Mouse (Mus musculus): ENCODE results near the gene Baiap2. TPM values are rescaled to one million over a fixed set of nuclear protein-coding genes. Genes with fewer than 3 reads are reported as not detected.
A peak's percentile ranks its signal among the peaks of the same experiment; 100 is the strongest.

The Baiap2 gene
- 100 to 1,000 TPM; 228 to 303 TPM for total RNA-seq (2021)

DNA sequence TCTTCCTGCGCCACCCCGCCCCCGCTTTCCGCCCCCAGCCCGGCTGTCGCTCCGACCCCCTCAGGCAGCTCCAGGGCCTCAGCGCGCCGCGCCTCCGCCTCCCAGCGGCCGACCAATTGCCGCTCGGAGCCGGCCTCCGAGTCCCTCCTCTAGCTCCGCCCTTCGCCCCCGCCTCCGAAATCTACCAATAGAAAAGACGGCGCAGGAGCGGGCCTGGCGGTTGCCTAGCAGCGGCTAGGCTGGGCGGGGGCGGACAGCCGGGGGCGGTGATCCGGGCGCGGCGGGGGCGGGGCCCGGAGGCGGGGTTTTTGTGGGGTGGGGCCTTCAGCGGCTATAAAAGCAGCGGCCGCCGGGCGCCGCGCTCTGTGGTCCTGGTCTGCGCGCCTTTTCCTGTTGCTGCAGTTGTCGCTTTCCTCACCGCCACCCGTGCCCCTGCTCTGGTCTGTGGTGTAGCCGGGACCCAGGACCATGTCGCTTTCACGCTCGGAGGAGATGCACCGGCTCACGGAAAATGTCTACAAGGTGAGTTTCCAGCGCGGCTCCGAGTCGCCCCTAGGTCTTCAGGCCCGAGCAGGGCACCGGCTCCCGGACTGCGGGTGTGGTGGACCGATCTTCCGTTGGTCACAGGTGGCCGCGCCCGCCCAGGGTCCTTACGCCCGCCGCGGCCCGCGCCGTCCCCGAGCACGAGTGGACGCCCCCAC, at the start of gene Baiap2:
Baiap2 (plus strand) TSS at position 37 of the 701 bp plus-strand sequence.
- intact Hi-C loops (cut with DNase I), result loop anchor here (2.0 kb wide), 1 partner anchor 48 kb away; no protein-coding TSS in a partner anchor
- DNase-seq (ENCODE audit: low spot score in 2 of 2), result peak; percentile 98

DNA sequence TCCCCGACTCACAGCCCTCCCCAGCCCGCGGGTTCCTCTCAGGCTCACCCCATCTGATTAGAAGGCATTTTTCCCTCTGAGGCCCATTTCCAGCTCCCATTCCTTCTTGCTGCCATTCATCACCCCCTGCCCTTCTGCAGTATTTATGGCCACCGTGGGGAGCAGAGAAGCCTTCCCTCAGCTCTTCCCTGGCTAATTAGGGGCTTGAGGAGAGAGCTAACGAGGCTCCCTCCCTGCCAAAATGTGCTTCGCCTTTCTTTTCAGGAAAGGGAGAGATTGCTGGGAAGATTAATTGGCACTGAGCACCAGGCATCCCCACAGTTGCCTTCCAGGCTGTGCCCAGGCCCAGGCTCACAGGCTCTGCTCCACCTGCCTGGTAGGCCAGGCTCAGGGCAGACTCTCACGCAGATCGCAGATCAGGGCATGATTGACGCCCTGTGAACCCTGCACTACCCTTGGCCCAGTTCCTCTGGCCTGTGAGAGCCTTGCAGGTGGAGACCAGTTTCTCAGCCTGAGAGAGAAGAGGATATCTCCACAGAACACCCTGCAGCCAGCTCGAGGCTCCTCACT, 48.8 kb upstream of the Baiap2 start:
- intact Hi-C loops (cut with DNase I), result no loop called here
- DNase-seq (ENCODE audit: low spot score in 2 of 2), result no peak

DNA sequence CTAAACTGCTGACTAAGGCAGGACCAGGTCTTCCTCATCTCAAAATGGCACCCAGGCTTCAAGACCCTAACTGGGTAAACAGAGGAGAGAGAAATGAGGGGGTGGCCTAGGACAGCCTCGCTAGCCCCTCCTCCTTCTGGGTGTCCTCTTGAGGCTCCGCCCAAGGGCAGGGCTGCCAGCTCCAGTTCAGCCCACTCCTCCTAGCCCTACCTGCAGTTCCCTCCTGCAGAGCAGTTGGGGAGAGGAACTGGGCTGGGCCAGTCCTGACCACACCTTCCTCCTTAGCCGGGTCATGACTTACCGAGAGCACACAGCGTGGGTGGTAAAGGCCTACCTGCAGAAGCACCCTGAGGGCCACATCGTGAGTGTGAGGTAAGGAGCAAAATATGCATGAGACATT, 47.9 kb upstream of the Baiap2 start:
- DNase-seq (ENCODE audit: low spot score in 2 of 2), result no peak
- intact Hi-C loops (cut with DNase I), result no loop called here

DNA sequence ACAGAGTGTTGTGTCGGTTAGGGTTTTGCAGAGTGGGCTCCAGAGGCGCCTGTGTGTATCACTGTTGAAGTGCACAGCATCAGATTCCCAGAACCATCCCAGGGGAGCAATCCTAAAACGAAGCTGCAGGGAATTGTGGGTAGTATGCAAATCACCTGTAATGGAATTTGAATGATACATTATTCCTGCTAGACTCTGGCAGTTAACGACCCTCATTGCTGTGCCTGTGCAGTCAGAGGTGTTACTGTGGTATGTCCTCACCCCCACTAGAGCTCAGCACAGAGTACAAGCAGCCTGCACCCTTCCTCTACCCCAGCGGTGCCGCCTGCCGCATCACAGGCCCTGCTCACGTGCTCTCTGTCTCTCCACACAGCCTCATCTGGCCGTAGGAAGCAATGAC, 45.5 kb upstream of the Baiap2 start:
- intact Hi-C loops (cut with DNase I), result no loop called here
- no peak for DNase-seq (ENCODE audit: low spot score in 2 of 2)

DNA sequence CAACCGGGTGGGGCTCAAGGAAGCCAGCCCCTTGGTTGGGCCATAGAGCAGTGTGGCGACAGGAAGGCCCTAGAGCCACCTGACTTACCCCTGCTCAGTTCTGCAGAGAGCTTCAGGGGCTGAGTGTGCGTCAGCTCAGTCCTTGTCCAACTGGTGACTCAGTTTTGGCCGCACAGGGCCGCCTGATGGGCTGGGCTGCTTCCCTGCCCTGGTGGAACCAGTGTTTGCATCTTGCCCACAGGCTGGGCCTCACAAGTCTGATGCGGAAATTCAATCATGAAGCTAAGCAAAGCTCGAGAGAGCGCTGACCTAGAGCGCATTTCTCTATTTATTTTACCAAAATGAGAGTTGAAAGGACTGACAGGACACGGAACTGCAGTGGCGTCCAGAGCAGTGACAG, 43.6 kb upstream of the Baiap2 start:
- intact Hi-C loops (cut with DNase I), result no loop called here
- no peak for DNase-seq (ENCODE audit: low spot score in 2 of 2)

DNA sequence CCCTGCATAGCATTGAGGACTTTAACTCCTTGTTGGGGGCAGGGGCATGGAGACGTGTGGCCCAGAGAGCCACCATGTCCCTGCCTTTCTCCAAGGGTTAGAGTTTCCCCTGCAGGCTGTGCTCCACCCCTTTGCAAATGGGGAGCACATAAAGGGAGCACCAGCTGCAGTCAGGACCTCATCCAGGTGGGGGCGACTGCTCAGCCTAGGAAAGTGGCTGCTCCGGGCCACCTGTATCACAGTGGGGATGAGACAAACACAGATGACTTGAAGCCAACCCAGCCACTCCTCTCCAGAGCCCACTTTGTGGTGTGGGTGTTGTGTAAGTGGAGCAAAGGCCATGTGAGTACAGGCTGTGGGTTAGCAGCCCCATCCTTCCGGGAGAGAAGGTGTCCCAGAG, 41.4 kb upstream of the Baiap2 start:
- intact Hi-C loops (cut with DNase I), result no loop called here
- DNase-seq (ENCODE audit: low spot score in 2 of 2), result no peak

DNA sequence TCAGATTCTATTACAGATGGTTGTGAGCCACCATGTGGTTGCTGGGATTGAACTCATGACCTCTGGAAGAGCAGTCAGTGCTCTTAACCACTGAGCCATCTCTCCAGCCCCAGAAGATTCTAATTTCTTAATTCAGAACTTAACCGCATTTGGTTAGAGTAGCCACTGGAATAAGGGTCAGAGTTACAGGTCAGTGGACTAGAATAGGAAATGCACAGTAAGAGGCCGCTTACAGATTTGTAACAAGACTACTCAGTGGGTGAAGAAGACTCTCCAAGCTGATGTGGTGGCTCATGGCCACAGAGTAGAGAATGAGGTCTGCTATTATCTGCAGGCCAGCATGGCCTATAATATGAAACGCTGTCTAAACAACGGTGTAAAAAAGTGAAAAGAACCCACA, 39.7 kb upstream of the Baiap2 start:
- no peak for DNase-seq (ENCODE audit: low spot score in 2 of 2)
- intact Hi-C loops (cut with DNase I), result no loop called here

DNA sequence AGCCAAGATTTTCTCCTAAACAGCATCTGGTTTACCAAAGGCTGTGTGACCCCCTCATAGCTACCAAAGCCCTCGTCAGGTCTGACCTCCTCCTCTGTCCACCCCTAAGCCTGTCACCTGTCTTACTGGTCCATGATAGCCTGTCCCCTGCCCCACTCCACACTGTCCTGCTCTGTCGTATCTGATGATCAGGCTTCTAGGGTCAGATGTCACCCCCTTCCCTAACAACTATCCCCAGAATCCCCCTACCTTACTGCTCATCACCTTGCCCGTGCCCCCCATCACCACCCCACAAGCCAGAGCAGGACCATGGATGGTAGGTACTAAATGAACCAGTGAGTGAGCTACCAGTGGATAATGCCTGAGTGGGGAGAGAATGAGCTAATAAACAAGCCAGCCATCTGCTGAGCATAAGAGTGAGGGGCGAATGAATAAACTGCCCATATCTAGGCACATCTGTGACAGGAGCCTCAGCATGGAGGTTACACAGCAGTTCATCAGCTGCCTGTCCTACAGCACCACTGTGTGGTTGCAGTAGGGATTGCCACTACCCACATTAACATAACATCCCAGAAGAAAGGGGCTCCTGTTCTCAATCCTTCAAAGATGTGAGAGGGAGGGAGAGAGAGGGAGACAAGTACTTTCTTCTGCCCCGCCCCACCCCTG, 37.8 kb upstream of the Baiap2 start:
- intact Hi-C loops (cut with DNase I), result loop anchor here (1.0 to 5.0 kb wide), 2 partner anchors 357 to 401 kb away; partner anchors contain the start of gene Nptx1
- peak; percentile 67 to 74 for DNase-seq (ENCODE audit: low spot score in 2 of 2)

DNA sequence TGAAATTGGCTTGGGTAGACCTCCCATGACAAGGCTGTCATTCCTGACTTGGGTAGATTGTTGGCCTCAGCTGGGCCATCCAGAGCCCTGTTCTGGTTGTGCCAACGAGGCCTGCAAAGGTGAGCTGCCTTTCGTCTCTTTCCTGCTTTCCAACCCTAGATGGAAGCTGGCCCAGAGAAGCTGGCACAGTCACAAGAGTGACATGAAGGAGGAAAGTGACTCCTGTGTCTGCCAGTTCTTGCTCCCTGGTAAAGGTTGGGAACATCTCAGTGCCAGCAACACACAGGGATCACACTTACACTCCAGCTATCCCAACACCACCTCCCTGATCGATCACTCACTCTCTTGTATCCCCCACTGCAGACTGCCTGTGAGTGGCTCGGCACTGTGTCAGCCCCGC, 36.8 kb upstream of the Baiap2 start:
- intact Hi-C loops (cut with DNase I), result loop anchor here (1.0 to 5.0 kb wide), 2 partner anchors 358 to 402 kb away; partner anchors contain the start of gene Nptx1
- DNase-seq (ENCODE audit: low spot score in 2 of 2), result no peak

DNA sequence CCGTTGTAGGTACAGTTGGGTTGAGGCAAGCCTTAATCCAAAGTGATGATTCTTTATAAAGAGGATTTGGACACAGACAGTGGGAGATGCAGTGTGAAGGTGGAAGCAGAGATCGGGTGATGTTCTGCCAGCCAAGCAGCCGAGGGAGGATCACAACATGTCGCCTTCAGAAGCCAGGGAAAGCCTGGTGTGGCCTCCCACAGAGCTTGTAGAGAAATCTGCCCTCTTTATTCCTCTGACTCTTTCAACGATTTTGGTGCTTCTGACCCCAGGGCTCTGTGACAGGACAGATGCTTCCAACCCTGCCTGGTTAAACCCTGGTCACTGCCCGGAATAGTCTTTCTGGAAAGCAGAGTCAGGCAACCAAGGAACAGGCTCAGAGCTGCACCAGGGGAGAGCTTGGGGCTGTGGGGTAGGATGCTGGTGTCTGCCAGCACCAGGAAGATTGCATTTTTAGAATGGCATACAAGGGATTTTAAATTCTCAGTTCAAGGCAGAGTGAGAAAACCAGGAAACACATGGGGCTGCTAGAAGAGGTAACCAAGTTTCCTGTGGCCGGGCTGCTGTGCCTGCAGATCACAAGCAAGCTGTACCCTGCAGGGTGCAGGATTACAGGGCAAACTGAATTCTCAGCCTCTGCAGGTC, 35.4 kb upstream of the Baiap2 start:
- DNase-seq (ENCODE audit: low spot score in 2 of 2), result peak; percentile 68 to 81
- intact Hi-C loops (cut with DNase I), result loop anchor here (5.0 kb wide), 1 partner anchor 360 kb away; the partner anchor contains the start of gene Nptx1

DNA sequence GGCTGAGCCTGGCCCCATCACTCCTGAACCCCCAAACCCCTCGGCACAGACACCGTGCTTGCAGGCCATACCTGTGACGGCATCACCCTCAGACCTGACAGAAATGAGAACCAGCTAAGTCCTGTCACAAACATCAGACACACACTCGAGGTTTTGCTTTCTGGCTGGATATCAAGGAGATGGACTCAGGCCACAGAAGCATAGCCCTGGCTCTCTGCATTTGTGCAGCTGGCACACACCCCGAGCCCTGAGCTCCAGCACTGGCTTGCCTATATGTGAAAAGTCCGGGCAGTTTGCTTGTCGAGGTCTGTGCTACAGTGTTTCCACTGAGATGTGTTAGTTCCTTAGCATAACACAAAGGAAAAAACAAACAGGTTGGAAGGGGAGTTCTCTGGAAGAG, 34.9 kb upstream of the Baiap2 start:
- intact Hi-C loops (cut with DNase I), result loop anchor here (5.0 kb wide), 1 partner anchor 360 kb away; the partner anchor contains the start of gene Nptx1
- DNase-seq (ENCODE audit: low spot score in 2 of 2), result no peak

DNA sequence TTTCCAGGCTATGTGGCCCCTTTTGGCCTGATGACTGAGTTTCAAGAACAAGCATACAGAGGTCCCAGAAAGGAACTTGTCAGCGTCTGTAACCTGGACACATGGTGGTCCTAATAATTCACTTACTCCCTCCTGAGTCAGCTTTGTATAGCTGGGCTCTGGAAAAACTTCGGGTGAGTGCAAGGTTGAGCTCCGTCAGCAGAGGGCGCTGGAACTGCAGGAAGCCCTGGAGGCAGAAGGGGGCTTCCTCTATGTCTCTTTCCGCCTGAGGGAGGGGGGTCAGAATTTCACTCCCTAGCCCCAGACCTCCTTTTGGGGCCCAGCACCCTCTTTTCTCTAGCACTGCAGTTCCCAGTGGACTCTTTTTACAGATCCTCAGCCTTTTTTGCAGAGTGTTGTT, 33.1 kb upstream of the Baiap2 start:
- intact Hi-C loops (cut with DNase I), result loop anchor here (1.0 to 5.0 kb wide), 2 partner anchors 82 to 362 kb away; partner anchors contain the start of gene Nptx1
- peak; percentile 74 to 78 for DNase-seq (ENCODE audit: low spot score in 2 of 2)

DNA sequence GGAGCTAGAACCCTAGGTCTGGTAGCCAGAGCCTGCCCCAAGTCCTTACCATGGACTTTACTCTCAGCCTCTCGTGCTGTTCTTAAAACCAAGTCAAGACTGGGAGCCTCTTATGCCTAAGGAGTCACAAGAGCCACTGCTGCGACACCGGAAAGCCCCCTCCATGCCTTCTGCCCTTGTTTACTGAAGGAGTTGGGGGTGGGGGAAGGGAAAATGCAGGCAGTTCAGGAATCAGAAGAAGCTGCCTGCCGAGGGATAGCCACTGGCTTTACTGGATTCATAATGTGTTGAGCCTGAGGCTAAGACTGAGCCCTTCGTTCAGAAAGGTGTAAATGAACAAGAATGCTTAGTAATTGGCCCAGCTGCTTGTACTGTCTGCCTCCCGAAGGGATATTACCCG, 29.7 kb upstream of the Baiap2 start:
- DNase-seq (ENCODE audit: low spot score in 2 of 2), result no peak
- intact Hi-C loops (cut with DNase I), result no loop called here

DNA sequence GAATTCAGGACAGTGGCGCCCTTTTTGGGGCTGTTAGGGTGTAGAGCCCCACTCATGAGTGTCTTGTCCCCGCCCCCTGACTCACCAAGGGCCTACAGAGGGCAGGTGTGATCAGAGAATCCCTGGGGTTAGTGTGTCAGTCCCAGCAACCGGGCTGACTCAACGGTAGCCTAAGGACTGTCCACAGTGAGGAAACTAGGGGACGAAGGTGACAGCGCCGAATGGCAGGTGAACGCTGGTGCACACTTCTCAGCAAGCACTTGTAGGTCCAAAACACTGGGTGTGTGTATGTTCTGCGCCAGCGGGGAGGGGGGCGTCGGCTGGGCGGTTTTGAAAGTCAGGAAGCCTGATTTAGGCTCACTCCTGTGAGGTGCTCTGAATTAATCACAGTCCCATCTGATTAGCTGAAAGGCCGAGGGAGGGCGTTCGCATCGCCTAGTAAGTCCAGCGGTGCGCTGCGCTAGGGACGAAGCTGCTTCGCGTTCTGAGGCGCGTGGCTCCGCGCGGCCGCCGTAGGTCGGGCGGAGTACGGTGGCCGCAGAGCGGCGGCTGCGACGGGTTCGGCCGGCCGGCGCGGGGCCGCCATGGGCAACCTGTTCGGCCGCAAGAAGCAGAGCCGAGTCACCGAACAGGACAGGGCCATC, 29.1 kb upstream of the Baiap2 start, which contains the start of gene Chmp6:
Chmp6 (plus strand) TSS at position 151 of the 644 bp plus-strand sequence.
- peak; percentile 94 to 96 for DNase-seq (ENCODE audit: low spot score in 2 of 2)
- intact Hi-C loops (cut with DNase I), result no loop called here

DNA sequence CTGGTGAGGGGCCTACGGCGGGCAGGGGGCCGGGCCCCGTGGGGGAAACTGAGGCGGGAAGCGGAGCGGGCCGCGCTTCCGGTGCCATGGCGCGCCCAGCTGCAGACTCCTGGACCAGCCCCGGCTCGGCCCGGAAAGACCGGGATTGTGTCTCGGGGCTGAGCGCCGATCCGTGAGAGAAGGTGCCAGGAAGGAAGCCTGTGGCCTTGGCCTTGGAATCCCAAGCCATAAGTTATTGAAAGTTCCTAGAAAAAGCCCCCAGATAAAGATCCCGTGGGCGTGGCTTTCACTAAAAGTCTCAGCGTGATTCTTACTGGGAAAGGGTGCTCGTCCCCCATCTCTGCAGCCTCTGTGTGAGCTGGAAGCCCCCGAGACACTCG, 28.6 kb upstream of the Baiap2 start:
- no peak for DNase-seq (ENCODE audit: low spot score in 2 of 2)
- intact Hi-C loops (cut with DNase I), result no loop called here

DNA sequence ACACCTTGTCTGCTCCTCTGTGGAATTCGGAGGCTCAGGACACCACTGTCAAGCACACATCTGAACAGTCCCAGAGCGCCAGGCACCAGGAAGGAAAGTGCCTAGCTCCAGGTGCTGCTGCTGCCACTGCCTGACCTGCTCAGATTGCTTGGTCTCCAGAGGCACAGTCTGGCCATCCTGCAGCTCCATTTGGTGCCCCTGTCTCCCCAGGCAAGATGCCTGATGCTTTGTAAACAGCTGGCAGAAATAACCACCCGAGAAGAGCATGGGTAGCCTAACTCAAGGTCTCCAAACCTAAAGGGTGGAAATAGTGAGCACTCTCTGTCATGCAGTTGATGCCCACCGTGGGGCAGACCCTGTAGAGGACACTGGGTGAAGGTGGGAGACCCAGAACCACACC, 28.2 kb upstream of the Baiap2 start:
- intact Hi-C loops (cut with DNase I), result no loop called here
- no peak for DNase-seq (ENCODE audit: low spot score in 2 of 2)

DNA sequence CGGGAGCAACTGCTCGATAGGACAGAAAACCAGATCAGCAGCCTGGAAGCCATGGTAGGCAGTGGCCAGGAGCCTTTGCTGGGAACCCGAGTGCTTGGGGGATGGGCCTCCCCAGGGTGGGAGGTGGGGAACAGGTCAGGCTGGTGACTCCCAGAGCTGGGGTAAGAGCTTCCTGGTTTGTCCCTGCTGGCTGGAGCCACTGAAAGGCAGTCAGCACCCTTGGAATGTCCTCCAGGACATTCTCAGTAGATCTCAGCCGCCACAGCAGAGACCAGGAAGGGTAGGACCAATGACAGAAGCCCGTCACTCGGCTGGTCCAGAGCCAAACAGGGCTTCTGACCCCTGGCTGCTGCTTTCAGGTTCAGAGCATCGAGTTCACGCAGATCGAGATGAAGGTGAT, 26.9 kb upstream of the Baiap2 start:
- DNase-seq (ENCODE audit: low spot score in 2 of 2), result no peak
- intact Hi-C loops (cut with DNase I), result no loop called here

DNA sequence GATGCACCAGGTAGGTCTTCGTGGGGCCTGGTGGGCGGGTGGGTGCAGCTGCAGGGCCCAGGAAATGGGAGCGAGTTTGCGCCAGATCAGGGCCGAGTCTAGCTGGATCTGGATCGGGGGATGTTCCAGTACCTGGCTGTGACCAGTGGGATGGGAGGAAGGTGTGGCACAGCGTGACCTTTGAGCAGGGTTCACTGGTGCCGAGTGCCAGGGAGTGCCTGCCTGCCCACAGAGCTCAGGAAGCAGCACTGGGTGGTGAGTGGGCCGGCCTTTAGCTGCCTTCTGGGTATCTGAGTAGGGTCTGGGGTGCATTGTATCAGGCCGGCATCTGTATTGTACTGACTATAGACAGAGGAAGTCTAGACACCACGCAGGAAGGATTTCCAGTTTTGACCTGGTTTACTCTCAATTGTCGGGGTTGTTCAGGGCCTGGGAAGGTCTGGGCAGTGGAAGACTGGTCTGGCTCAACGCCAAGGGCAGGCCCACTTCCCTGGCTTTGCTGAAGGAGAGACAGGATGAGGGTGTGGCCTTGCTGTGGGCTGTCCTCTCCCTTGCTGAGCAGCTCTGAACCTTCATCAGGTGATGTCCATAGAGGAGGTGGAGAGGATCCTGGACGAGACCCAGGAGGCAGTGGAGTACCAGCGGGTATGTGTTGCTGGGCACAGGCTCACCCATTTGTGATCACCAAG, 26.3 kb upstream of the Baiap2 start:
- DNase-seq (ENCODE audit: low spot score in 2 of 2), result no peak
- intact Hi-C loops (cut with DNase I), result no loop called here

DNA sequence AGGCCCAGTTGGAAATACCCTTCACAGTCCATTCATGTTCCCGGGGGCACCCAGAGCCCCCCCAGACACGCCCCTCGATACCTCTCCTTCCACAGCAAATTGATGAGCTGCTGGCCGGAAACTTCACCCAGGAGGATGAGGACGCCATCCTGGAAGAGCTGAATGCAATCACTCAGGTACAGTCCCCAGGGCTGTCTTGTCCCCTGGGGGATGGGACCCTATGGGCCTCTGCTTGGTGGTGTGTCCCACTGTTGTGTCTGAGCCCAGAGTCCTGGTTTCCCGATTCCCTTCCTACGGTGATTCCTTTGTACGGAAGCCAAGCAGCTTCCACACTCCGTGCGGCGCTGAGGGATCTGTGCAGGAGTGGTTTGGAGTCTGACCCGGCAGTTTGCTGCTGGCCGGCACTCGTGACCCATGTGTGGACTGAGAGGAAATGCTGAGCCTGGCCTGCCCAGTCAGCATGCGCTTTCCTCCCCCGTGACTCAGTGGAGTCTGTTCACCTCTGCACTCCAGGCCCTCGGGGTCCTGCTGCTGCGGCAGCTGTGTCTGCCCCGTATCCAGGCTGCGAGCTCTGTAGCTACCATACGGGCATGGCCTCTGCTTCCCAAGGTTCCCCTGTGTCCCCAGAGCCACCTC, 25.6 kb upstream of the Baiap2 start:
- intact Hi-C loops (cut with DNase I), result no loop called here
- no peak for DNase-seq (ENCODE audit: low spot score in 2 of 2)
